Mouse (Mus musculus) embryo, embryonic 10.5 days (tissue): ENCODE results near the gene Cacybp.

Experiments used
- DNase-seq: peaks from one replicate; pipeline ENCODE4 v3.0.0-alpha.2; 2015; ENCODE audit warnings: low spot score

Gene Cacybp

GRCm38 (mm10) chr1:160214171-160214570, 1.5 kb upstream of the Cacybp start:
- DNase-seq = peak; percentile 49

- DNase-seq = peak; percentile 62
Observed at GRCm38 (mm10) chr1:160212123-160212691, 468 bp downstream of the Cacybp start.

- DNase-seq = peak; percentile 43
Observed at GRCm38 (mm10) chr1:160211597-160212122, 1.0 kb downstream of the Cacybp start.

- peak; percentile 7 for DNase-seq
Observed at GRCm38 (mm10) chr1:160210566-160210965, 2.1 kb downstream of the Cacybp start.

- peak; percentile 10 for DNase-seq
Observed at GRCm38 (mm10) chr1:160209844-160210243, 2.8 kb downstream of the Cacybp start.

GRCm38 (mm10) chr1:160205486-160205885, 7.2 kb downstream of the Cacybp start:
- no peak for DNase-seq

- DNase-seq = no peak
Observed at GRCm38 (mm10) chr1:160195337-160195663, 17.4 kb downstream of the Cacybp start.

GRCm38 (mm10) chr1:160194529-160195336, 17.9 kb downstream of the Cacybp start, which contains the start of gene Mrps14:
Mrps14 (plus strand) TSS chr1:160195215.
- DNase-seq = peak; percentile 99

- peak; percentile 79 for DNase-seq
Observed at GRCm38 (mm10) chr1:160184506-160184905, 28.2 kb downstream of the Cacybp start.

GRCm38 (mm10) chr1:160181216-160181615, 31.5 kb downstream of the Cacybp start:
- no peak for DNase-seq

- DNase-seq = no peak
Observed at GRCm38 (mm10) chr1:160176903-160177302, 35.8 kb downstream of the Cacybp start.

- no peak for DNase-seq
Observed at GRCm38 (mm10) chr1:160166600-160166999, 46.1 kb downstream of the Cacybp start.

GRCm38 (mm10) chr1:160158190-160158589, 54.5 kb downstream of the Cacybp start:
- DNase-seq = no peak

- no peak for DNase-seq
Observed at GRCm38 (mm10) chr1:160153480-160153879, 59.2 kb downstream of the Cacybp start, which contains the start of gene Tnn. Tnn (minus strand) TSS chr1:160153580.
